Mouse (Mus musculus) layer of hippocampus, adult 11-12 months (tissue): ENCODE data around the gene Lrmda.

Source experiments
- DNase-seq: peaks from one replicate; pipeline ENCODE4 v3.0.0; 2022; ENCODE audit warnings: low spot score

The Lrmda gene

DNA sequence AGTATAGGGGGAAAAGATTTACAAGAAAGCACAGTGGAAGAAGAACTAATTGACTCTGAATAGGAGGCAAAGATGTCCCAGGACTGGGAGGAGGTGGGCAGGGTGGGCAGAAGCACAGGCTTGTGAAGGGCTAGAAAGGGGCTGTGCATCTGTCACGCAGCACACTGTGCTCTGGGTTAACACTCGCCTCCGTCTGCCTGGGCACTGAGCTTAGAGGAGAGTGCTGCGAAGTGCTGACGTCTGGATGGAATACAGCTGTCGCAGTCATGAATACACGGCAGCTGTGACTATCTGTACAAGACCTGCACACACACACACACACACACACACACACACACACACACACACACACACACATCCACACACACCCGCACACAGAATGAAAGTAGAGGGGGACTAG is 73.6 kb downstream of the Lrmda start:
- DNase-seq, result no peak

GRCm38 (mm10) chr14:22101961-22102805 is 82.7 kb downstream of the Lrmda start:
- DNase-seq, result no peak

DNA sequence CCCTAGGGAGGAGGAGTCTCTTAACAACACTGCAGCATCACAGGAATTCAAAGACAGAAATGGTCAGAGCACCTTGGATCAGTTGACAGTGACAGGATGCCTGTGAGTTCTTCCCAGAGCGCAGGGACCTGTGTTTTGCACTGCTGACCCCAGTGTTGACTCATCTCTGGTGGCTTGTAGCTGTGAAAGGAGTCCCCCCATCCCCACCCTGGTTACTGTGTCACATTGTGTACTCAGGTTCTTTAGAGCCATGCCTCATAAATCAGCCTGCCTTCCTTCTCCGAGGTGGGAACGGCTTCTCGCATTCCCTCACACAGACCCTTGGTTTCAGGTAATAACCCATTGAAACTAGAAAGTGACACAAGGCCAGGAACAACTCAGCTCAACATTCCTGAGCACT is 86.3 kb downstream of the Lrmda start:
- DNase-seq, result no peak

DNA sequence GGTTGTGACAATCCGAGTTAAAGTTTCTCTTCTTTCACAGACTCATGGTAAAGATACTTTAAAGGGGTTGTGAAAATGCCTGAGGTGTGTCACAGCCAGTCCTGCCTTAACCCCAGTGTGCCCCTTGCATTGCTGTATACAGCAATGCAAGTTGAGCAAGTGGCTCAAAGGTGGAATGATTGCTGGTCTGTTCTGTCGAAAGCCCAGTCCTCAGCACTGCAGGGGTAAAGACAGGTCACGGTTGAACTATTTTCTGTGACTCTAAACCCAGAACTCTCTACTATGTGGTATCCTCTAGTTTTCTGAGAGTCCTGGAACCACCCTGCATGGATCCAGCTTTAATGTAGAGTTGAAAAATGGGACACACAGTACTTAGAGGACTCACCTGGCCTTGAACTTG is 87.3 kb downstream of the Lrmda start:
- no peak for DNase-seq

- DNase-seq, result no peak
These were observed 89.9 kb downstream of the Lrmda start for GRCm38 (mm10) chr14:22109423-22109822.

DNA sequence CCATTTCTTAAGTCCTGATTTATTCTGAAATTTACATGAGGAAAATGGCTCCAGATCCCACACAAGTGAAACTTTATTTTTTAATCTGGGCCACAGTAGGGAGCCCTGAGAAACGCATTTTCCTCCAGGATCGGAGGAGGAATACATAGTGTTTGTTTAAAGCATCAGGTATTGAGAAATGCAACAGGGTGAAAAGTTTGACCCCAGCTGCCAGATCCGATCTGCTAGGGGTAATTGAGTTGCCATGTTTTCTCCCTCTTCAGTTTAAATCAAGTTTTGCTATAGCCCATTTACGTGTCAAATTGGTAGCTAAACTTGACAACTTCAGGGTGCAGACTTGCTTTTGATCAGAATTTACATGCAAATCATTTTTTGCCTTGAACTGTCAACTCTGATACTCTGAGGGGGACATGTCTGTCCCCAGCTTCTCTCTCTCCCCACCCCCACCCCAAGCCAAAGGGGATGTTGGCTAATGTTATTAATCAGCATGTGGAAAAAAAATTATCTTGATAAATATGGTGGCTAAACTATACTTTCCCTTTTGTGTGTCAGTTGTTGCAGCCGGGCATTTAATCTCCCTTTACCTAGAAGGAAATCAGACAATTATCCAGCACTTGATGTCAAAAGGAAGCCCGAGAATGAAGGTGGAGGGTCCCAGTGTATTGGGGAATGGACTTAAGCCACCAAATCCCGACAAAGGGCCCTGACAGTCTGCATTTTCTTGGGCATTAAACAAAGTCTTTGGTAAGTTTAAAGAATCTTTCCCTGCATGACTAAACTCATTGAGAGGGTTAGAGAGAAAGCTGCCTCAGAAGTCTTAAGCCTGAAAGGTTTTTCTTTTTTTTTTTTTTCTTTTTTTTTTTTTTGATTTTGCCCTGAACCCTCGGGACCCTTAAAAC is 94.2 kb downstream of the Lrmda start:
- no peak for DNase-seq

DNA sequence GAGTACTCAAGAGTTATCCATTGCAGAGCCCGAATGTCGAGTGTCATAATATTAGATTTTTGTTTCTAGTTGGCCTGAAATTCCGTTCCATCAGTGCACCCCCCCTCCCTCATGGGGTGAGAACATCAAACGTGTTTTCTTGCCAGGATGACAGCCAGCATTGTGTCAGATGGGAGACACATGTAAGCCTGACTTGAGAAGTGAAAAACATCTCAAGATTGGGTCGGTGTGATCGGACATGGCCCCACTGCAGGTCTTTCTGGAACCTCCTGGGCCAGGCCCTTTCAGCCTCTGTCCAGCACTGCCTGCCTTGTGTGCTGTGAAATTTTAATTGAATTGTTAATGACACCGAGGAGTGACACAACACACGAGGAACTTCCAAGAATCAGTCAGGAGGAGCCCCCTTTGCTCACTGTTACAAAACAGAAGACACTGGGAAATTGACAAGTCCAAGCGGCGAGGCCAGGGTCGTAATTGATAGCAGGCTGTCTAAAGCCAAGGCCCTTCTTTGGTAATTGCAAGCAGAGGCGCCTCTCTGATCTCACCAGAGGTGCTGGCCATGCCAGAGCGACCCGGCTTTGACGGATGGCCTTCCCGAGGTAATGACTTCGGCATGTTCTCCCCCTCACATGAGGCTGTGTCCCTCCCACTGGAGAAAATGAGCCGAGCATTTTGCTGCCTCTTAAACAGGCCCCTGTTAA is 95.3 kb downstream of the Lrmda start:
- no peak for DNase-seq

DNA sequence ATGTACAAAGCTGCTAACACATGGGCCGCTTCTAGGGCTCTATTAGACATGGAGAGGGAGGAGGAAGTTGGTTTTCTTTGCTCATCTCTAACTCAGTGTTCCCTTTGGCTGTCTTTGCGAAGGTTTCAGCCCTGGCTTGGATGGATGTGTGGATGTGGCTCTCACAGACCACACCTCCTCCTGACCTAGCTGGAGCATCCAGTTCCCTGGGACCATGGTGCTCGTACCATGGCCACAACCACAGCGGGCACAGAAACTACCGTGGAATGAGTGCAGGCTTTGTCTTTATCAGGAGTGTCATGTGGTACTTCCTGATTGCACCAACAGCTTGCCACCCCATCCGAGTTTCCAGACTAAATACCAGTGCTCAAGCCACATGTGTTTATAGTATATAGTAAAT is 98.6 kb downstream of the Lrmda start:
- no peak for DNase-seq

DNA sequence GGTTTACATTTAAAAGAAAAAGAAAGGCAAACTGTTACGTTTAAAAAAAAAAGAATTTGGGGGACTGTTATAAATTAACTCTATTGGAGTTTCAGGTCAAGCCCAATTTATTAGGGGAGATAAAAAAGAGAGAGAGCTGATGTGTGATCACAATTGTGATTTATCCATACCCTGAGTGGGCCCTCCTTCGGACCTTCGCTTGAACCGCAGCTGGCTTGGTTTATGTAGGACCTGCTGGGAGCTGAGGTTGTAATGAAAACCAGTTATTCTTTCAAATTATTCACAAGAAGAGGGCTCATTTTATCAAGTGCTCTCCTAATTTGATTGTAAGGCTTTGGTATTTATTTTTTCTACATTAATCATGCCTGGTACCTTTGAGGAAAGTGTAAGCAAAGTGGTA is 99.0 kb downstream of the Lrmda start:
- no peak for DNase-seq

GRCm38 (mm10) chr14:22126276-22126675 is 106.8 kb downstream of the Lrmda start:
- no peak for DNase-seq

GRCm38 (mm10) chr14:22126859-22127258 is 107.3 kb downstream of the Lrmda start:
- DNase-seq, result no peak

DNA sequence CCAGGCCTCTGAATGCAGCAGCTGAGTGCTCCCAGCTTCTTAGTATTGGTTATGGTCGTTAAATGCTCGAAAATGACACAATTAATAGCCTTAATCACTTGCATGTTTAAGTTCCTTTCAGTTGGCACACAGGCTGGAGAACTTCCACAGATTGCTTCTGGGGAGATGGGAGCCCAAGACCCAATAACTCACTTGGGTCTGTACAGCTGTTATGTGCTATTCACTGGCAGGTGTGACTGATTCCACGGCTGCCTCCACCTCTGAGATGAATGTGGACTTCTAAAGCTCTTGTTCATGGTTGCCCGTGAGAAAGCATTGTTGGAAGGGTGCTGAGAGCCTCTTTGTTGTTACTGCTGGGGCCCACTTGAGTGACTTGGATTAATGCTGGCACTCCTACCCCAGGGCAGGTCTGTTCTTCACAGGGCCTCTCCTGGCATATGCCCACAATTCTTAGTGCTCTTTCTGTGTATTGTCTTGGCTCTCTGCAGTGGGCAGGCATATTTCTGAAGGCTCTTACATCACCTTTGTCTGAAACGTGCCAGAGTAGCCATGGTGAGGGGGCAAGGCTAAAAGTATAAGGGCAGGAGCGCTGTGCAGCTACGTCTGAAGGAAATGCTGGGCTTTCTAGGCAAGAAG is 111.6 kb downstream of the Lrmda start:
- DNase-seq, result no peak

DNA sequence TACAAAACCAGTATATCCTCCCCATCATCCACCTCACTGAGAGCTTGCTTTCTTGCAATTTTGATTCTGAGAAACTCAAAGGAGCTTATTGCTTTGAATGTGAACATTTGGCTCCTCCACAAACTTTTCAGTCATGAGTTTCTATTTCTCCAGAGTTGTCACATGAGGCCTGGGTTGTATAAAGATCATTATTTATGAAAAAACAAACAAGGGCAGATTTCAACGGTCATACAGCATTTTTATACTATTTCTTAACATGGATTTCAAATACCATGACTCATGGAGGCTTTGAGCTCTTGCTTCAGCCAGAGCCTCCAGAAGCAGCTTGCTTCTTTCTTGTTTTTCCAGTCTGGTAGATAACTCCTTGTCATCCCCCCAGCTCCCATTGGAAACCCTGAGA is 119.8 kb downstream of the Lrmda start:
- no peak for DNase-seq

GRCm38 (mm10) chr14:22144014-22144413 is 124.5 kb downstream of the Lrmda start:
- no peak for DNase-seq

- DNase-seq, result no peak
These were observed 126.4 kb downstream of the Lrmda start for GRCm38 (mm10) chr14:22145863-22146262.

GRCm38 (mm10) chr14:22146508-22147044 is 127.1 kb downstream of the Lrmda start:
- no peak for DNase-seq

DNA sequence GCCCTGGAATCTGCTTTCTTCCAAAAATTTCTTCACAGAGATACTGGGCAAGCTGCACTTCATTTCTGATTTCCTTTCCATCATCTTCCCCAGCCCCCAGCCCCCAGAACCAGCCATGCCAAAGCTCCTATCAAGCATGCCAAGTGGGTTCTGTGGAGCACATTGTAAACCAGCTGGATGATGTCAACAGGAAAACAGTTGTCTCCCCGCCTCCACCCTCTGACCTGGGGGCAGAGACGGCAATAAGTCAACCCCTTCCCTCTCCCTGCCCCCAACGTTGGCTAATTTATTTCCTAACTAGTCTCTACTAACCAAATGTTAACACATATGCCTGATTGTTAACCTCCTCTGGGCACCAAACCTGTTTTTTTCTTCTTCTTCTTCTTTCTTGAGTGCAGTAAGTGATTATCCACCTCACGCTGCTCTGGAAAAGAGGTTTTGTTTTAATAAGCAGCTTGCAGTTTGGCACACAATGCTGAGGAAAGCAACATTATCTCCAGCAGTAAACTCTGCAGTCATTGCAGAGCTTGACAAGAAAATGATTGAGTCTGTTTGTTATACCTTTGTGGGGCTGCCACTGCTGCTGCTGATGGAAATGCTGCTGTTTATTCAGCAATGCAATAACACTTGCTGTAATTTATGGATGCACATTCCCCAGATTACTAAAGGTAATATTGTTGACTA is 128.0 kb downstream of the Lrmda start:
- no peak for DNase-seq

DNA sequence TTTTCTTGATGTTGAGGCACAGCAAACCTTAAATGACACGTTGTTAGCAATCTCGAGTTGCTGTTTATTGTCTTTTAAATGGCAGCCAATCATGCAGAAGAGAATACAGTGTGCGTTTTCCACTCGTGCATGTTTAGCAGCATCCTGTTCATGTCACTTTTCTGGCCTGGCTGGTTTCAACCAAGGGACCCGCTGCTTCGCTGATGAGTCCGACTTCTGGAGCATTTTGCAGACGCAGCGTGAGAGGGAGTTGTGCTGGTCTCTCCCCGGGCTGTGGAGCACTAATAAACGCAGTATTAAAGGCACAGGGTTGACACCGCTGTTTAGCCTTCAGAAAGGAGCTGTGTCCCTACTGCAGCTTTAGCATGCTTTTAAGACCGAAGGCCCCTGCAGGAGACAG is 133.2 kb downstream of the Lrmda start:
- no peak for DNase-seq

GRCm38 (mm10) chr14:22154096-22154495 is 134.6 kb downstream of the Lrmda start:
- no peak for DNase-seq

GRCm38 (mm10) chr14:22155034-22155433 is 135.5 kb downstream of the Lrmda start:
- DNase-seq, result no peak

DNA sequence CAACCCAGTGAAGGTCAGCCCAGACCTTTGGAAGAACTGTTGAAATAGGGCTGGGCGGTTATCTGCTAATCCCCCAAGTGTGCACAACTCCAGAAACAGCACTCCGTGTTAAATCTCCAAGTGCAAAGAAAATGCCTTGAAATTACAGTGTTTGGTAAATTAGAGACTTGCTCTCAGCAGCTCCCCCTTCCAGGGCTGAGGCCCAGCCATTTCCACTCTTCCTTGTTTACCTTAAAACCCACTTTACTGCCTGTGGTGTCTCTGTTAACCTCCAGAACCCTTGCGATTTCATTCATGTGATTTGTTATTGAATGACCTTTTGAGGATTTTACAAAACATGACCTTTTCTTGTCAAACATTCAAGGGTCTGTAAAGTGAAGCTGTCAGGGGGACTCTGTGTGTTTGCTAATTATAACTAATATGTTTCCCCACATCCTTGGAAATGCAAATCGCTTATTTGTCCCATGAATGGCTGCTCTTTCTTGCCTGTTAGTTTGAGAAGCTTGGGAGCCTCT is 136.1 kb downstream of the Lrmda start:
- no peak for DNase-seq
